Mouse (Mus musculus) gastrocnemius, adult 2 months (tissue): ENCODE results near the gene Taf1a. TPM values are rescaled to one million over a fixed set of nuclear protein-coding genes. Genes with fewer than 3 reads are reported as not detected.
A peak's percentile ranks its signal among the peaks of the same experiment; 100 is the strongest.
"Not testable (repeated sequence)": the region's sequence is repeated elsewhere in the genome, so short reads cannot be mapped to it uniquely, and the experiment has no call there.

Experiments
- DNase-seq: peaks from one replicate; pipeline ENCODE4 v3.0.0; 2022
- H3K27ac ChIP-seq: fragments of 200-600 bp; 2 replicates; pipeline ENCODE4 v1.8.1; 2022; ENCODE audit warnings: mild to moderate bottlenecking
- H3K4me3 ChIP-seq: fragments of 200-600 bp; 2 replicates; pipeline ENCODE4 v1.8.1; 2022; ENCODE audit warnings: mild to moderate bottlenecking, moderate library complexity
- CTCF ChIP-seq: fragments of 200-600 bp; IDR thresholded peaks from 2 replicates; pipeline ENCODE4 v1.8.1; 2022; ENCODE audit warnings: antibody characterized with exemption, mild to moderate bottlenecking, moderate library complexity
- intact Hi-C: fragments of 180-260 bp; cut with DNase I; formaldehyde crosslinking; loops from one replicate; pipeline ENCODE4 v1.15.1; 2025
- long read RNA-seq, 2 experiments: library from polyadenylated mRNA; stranded (forward); transcript quantifications; one replicate each; pipeline ENCODE4 v2.0.0; 2021
- total RNA-seq, 2 experiments: library from RNA; stranded (reverse); gene quantifications; 2 replicates each; pipeline ENCODE4 v1.2.3; 2021

Taf1a gene
- 1 to 10 TPM; 6.1 to 7.3 TPM for total RNA-seq
- long read RNA-seq, experiment 1, partial matches to known transcripts, result 0 of 1 reads
- long read RNA-seq, experiment 1, other reads (novel, unspliced or antisense), result 1 of 1 reads
- long read RNA-seq, experiment 2, result 0 reads

DNA sequence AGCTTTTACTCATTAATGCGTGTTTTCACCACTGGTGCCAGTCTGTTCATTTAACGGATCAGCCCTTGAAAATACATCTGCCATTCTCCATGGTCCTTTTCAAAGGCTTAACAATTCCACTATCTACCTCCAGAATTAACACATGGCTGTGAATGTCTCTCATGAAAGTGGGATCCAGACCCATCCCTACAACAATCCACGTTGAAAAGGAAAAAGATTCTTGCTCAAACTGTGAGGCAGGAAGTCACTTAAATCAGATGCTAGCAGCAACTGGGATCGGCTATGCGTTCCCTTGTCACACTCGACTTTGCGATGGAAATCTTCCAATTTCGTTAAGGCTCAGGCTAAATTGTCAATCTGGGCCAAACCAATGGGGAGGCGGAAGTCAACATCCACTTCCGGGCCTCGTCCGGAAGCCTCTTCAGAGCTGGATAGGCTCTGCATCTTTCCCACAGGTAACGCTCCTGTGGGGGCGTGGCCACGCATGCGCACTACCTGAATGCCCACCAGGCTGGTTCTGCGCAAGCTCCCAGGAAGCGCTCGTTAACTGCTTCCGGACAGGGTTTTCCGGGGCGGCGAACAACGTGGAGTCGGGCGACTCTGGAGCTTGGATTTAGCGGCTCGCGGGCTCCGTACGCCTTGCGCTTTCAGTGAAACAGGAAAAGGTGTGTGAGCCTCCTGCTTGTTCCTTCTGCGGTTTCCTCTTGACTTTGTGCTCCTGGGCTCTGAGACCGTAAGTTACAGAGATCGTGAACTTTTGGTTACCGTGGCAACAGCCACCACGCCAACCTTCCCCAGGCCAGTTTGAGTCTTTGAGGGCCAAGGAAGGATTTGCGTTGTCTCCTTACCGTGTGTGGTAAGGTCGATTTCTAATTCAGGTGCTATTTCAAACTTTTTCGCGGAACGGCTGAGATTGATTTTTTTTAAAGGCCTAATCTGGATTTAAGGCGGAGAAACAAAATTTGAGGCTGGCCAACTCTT, at the start of gene Taf1a:
Gene Taf1a (plus strand): TSS at position 556 of the 981 bp plus-strand sequence.
- peak; percentile 95 for DNase-seq
- intact Hi-C loops, result loop anchor here (1.0 kb wide), 1 partner anchor 19 kb away; the partner anchor contains the start of gene Mia3
- Histone ChIP-seq H3K4me3 (peak within 1 kb of the TSS; percentile 83), H3K27ac (peak within 1 kb of the TSS; percentile 86)
- no peak for TF ChIP-seq CTCF

DNA sequence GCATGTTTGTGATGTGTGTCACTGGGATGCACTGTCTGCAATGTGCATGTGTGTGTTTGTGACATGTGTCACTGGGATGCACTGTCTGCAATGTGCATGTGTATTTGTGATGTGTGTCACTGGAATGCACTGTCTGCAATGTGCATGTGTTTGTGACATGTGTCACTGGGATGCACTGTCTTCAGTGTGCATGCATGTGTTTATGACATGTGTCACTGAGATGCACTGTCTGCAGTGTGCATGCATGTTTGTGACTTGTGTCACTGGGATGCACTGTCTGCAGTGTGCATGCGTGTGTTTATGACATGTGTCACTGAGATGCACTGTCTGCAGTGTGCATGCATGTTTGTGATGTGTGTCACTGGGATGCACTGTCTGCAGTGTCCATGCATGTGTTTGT, 45.9 kb upstream of the Taf1a start:
- DNase-seq, H3K4me3 ChIP-seq, intact Hi-C loops, H3K27ac ChIP-seq: not testable (repeated sequence)

DNA sequence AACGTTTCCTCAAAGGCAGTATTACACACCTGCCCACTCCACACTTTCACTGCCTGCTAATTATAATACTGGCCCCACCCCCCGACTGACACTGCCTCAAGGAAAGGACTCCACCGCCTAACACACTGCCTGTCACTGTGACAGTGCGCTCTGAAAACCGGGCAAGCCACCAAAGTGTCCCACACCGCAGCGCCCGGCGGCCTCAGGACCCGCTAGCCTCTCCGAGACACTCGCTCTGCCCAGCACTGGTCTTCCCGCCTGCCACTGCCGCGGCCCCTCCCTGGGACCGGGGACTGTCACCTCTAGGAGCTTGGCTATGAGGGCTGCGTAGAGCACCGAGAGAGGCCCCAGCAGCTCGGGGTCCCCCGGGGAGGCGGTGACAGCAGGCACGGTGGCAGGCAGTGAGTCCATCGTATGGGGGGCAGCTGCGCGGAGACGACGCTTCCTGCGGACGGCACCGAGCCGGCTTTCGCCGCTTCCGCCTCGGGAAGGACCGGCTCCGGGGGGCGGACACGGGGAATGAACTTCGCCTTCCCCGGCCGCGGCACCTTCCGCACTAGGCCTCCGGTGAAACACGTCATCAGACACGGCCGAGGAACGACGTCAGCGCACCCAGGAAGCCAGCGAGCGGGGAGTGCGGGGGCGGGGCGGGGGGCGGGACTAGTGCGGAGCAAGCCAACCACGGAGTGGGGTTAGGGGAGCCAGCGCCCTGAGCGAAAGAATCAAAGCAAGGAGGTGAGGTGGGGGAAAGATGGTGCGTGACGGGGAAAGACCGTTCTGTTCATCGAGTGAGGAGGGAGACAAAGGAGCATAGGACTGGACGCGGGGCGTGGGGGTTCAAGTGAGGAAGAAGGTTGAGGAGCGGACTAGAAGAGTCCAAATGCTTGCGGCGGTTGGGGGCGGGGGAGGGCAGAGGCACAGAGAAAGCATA, 43.6 kb upstream of the Taf1a start:
- TF ChIP-seq CTCF, result no peak
- H3K4me3 ChIP-seq, result peak overlapping the region; percentile 99
- peak; percentile 92 for DNase-seq
- intact Hi-C loops, result no loop called here
- peak overlapping the region; percentile 97 for H3K27ac ChIP-seq

DNA sequence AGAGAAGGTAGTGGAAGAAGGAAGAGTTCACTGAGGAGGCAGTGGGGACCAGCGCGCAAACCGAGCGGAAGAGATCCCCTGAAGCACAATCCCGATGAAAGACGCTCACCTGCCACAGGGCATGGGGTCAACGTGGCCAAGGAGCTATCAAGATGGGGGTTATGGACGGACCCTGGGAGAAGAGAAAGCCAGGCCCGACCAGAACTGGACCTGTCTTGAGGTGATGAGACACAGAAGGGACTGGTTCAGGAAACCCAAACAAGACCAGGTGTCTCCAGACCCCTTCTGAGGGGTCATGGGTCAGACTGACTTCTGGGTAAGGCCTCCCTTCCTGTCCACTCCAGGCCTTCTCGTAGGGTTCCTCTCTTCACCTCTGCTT, 43.0 kb upstream of the Taf1a start:
- intact Hi-C loops, result no loop called here
- H3K27ac ChIP-seq, result peak overlapping the region; percentile 97
- no peak for TF ChIP-seq CTCF
- no peak for DNase-seq
- H3K4me3 ChIP-seq, result peak overlapping the region; percentile 99

DNA sequence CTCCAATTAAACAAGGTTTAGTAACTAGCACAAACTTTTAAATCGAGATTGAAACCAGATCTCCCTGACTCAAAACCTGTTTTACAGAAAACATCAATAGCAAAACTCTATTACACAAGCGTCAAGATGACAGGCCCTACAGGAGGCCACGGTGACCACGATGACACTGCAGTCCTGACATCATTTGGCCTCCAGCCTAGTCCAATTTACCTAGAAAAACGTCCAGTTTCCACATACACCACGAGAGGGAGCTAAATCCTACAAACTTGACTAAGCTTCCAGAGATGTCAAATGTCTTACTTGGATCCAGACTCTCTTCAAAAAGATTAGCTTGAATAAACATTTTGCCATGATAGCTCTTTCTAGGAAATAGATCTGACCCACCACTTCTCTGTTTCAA, 38.9 kb upstream of the Taf1a start:
- H3K4me3 ChIP-seq, result no peak overlapping the region
- peak; percentile 71 for TF ChIP-seq CTCF
- H3K27ac ChIP-seq, result 0 out of 2 replicates have a peak overlapping the region, but pooled peaks have one; percentile 0
- intact Hi-C loops, result no loop called here
- peak; percentile 40 for DNase-seq

DNA sequence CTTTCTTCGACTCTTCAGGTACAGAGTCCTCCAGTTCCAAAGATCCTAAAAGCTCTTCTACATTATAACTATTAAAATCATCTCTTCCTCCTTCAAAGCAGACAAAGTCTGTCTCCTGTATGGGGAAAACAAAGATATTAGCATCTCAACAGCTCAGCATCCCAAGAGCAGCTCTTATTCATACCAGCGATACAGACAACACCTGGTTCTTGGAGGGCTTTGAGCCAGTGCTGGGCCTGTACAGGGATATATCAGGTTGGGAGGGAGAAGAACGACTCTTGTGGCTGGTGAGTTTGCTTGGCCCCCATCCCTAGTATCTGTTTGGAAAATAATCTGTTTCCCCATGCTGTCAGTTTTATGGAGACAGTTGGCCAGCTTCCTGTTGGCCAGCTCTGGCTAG, 29.9 kb upstream of the Taf1a start:
- TF ChIP-seq CTCF, result no peak
- intact Hi-C loops, result no loop called here
- no peak overlapping the region for H3K27ac ChIP-seq
- no peak overlapping the region for H3K4me3 ChIP-seq
- DNase-seq, result no peak

DNA sequence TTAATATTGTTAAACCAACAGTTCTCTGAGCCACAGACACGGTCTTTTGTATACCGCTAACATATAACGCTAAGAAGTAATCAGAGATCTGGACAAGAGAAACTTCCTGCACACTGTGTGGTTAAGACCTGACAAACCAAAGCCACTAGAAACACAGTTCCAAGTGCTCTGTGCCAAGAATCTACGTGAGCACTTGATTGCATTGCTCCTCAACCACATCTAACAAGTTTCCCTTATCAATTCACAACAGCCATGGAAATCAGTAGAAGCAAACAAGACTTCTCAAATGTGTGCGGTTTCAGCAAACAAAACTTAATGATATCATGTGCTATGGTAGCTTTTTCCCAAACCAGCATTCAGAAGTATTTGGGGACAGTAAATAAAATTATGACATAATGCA, 26.5 kb upstream of the Taf1a start:
- H3K4me3 ChIP-seq, result no peak overlapping the region
- intact Hi-C loops, result no loop called here

DNA sequence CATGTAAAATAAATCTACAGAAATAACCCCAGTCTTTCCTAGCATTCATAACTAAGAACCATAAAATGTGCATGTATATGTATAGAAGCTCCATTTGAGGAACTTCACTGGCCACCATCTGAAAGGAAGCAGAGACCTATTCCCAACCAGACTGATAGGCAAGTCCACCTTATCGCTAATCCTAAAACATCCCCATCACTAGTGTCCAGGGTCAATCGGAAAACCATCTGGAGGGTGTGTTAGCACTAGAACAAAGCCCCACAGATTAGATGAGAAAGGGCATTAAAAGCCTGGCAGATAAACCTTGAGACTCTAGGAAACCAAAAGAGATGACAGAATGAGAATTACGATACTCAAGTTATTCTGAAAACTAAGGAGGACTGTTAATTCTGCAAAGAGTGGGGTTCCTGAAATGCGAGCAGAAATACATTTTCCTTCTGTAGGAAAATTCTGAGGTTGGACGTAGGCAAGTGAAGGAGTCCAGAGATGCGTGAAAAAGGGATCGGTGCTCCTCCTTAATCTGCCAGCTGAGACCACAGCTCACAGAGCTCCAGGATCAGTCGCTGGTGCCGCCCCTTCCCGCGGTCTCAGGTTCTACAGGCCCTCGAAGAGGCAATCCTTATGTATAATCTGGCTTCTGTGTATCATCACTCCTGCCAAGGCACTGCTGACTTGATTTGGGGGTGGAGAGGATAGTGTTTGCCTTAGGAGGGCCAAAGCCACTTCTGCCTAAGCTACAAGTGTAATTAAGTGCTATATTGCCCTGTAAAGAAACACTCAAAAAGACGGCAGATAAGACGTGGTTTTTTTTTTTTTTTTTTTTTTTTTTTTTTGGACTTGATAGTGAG, 25.8 kb upstream of the Taf1a start:
- peak; percentile 33 for DNase-seq
- intact Hi-C loops, result no loop called here
- Histone ChIP-seq H3K4me3 (no peak overlapping the region), H3K27ac (peak overlapping the region; percentile 51; the same call in 1 of the 2 replicates)
- TF ChIP-seq CTCF, result no peak

More for the DNA sequence above, 26.5 kb upstream of the Taf1a start:
- no peak for DNase-seq
- no peak for TF ChIP-seq CTCF
- no peak overlapping the region for H3K27ac ChIP-seq

DNA sequence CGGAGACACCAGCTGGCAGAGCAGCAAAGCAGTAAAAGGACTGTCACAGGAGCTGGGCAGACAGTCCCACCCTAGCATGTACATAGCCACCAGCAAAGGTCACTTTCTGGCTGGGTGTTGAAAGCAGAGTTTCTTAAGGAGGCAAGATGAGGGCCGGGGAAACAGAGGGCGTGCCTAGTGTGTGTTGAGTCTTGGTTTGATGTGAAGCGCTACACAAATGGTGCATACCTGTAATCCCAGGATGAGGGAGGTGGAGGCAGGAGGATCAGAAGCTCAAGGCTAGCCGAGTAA, 25.3 kb upstream of the Taf1a start:
- TF ChIP-seq CTCF, result no peak
- intact Hi-C loops, result no loop called here
- DNase-seq, result peak; percentile 53
- Histone ChIP-seq H3K4me3 (no peak overlapping the region), H3K27ac (peak overlapping the region; percentile 66)

DNA sequence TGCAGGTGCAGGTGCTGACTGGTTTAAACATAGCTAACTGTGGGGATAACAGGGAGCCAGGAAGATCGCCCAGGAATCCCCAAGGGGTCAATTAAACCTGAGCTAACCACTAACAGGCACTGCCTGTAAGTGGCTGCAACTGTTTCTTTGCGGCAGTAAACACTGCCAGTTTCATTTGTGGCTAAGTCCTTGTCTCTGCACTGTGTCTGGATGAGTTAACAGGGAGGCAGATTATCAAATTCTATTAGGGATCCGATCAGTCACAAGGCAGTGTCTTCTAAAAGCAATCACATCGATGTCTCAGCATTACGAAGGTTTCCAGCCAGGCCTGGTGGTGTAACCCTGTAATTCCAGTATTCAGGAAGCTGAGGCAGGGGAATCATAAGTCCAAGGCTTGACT, 22.4 kb upstream of the Taf1a start:
- intact Hi-C loops, result no loop called here
- DNase-seq, result no peak
- Histone ChIP-seq H3K4me3 (no peak overlapping the region), H3K27ac (no peak overlapping the region)
- TF ChIP-seq CTCF, result no peak

DNA sequence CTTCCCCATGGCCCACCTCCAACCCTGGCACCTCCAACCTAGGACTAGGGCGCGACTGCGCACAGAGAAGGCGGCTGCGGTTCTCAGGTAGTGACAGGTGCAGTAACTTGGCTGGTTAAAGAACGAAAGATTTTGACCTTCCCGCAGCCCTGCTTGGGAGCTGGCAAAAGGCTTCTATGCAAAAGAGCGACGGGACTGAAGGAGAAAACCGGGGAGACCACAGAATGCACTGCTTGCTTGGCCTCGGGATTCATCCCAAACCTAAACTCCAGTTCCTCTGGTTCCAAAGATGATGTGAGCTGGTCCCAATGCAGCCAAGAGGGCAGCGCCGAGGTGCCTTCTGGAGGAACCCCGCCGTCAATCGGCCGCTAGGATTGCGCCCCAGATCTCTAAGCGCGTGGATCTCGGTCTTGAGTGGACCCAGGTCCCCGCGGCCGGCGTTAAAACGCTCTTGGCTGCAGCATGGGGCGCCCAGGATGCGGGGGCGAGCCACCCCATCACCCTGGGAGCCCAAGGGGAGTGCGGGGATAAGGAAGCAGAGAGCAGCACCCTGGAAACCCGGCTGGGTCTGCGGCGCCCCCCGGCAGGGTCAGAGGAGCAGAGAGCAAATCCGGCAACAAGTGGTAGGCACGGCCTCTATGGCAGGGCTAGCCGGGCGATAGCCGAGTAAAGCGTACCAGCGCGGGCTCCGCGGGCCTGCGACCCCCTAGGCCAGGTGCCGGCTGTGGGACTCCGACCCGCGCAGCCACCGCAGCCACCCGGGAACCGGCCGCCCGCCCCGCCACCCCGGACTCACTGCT, 20.0 kb upstream of the Taf1a start:
- H3K27ac ChIP-seq, result peak overlapping the region; percentile 95
- DNase-seq, result peak; percentile 27
- H3K4me3 ChIP-seq, result peak overlapping the region; percentile 92
- intact Hi-C loops, result loop anchor here (1.0 kb wide), 1 partner anchor 20 kb away; the partner anchor contains the start of gene Taf1a
- peak; percentile 5; the same call in 1 of the 2 replicates for TF ChIP-seq CTCF
